Mouse (Mus musculus) urinary bladder, adult 18-20 months (tissue): ENCODE measurements around the gene Lrsam1.
A peak's percentile ranks its signal among the peaks of the same experiment; 100 is the strongest.
"Not testable (repeated sequence)": the region's sequence is repeated elsewhere in the genome, so short reads cannot be mapped to it uniquely, and the experiment has no call there.

ENCODE experiments used
- DNase-seq, 2 experiments: peaks; one replicate each; pipeline ENCODE4 v3.0.0; 2022; ENCODE audit warnings: low spot score in 2 of 2, mixed read lengths in 2 of 2

Lrsam1 gene

DNA sequence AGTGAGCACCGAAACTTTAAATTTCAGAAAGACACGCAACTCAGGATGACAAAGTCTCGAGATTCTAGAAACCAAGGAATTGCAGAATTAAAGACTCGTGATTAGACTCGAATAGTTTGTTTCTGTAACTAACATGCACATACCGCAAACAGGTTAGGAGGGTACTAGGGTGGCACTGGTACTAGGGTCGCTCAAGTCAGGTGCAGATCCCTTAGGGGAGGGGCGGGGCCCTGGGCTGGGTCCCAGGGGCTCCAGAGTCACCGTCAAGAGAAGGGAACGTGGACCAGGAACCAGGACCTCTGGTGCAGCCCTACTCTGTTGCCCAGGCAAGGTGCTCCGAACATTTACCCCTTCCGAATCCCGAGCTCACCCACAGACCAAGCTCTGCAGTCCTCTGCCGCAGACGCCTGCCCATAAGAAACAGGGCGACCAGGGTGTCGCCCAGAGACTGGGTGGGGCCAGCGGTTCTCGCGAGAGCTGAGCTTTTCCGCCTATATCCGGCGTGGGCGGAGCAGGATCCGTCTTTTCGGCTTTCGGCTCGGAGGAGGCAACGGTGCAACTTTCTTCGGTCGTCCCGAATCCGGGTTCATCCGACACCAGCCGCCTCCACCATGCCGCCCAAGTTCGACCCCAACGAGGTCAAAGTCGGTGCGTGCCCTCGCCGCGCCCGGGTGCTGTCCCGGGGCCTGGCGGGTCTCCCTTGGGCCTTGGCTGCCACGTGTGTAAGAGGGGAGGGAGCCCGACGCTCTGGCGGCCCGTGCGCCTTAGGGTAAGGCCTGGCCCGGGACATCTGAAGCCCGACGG, at the start of gene Lrsam1, which contains the start of gene Rpl12:
Gene Lrsam1 (minus strand): TSS at position 423 of the 804 bp plus-strand sequence.
Gene Rpl12 (plus strand): TSS at position 368 of the 804 bp plus-strand sequence.
- peak; percentile 92 to 98 for DNase-seq

DNA sequence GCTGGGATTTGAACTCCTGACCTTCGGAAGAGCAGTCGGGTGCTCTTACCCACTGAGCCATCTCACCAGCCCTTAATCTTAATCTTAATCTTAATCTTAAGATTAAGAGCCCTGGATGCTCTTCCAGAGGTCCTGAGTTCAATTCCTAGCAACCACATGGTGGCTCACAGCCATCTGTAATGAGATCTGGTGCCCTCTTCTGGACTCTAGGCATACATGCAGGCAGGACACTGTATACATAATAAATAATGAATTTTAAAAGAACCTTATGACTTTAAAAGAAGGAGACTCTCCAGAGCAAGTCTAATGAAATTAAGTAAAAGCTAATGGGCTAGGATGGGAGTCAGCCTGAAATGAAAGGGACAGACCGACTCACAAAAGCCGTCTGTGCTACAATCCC, 47.6 kb upstream of the Lrsam1 start:
- DNase-seq, result not testable (repeated sequence)

DNA sequence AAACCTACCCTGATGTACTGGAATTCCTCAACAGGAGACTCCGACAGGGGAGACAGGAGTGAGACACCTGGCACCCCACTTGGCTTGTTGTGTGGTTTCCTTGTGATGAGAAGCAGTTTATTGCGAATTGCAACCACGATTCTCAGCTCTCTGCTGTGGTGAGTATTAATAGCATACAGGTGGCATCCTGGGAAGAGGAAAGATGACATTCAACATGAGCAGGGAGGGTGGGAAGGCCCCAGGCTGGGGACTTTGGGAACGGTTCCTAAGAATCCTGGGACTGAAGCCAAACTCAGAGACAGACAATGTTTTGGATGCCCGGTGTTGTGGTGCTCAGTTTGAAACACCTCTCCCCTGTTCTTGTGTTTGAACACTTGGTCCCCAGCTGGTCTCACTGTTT, 43.6 kb upstream of the Lrsam1 start:
- no peak for DNase-seq

DNA sequence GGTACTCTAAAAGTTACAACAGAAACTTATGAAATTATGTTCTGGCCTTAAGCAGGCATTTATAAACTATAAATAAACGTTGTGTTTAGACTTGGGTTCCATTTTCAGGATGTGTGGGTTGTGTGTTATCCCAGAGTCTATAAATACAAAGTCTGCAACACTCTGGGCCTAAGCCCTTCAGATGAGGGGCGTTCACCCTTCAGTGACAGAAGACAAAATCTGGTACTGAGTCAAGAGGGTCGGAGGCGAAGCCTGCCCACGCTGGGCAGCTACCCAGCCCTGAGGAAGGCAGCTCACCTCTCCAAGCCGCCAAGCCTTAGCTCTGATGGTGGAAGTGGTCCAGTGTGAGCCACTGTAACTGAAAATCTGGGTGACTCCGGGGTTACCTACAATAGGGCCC, 40.7 kb upstream of the Lrsam1 start:
- no peak for DNase-seq

DNA sequence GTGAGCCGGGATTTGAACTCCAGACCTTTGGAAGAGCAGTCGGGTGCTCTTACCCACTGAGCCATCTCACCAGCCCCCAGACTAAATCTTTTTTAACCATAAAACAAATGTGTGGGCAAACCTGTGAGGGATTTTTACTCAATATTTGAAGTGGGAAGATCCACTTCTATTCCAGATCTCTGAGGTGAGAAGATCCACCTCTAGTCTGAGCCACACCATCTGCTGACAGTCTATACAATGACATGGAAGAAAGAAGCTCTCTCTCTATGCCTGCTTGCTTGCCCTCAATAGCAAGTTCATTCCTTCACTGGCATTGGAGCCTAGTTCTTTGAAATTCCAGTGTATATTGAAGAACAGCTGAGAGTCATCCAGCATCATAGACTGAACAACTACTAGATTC, 38.3 kb upstream of the Lrsam1 start:
- DNase-seq, result no peak

DNA sequence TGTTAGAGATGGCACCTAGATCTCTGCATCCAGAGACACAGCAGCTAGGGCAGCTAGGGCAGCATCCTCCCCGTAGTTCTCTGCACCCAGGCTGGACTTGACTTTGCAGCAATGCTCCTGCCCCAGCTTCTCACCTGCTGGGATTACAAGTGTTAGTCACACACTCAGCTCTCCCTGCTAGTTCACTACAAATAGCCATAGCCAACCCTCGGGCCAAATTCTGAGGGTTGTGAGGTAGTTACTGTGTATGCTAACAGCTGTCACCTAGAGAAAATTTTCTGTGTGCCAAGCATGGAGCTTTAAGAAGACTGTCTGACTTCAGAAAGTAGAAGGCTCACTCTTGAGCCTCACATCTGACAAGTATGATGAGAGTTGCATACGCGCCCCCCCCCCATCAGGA, 36.4 kb upstream of the Lrsam1 start:
- DNase-seq, result no peak

DNA sequence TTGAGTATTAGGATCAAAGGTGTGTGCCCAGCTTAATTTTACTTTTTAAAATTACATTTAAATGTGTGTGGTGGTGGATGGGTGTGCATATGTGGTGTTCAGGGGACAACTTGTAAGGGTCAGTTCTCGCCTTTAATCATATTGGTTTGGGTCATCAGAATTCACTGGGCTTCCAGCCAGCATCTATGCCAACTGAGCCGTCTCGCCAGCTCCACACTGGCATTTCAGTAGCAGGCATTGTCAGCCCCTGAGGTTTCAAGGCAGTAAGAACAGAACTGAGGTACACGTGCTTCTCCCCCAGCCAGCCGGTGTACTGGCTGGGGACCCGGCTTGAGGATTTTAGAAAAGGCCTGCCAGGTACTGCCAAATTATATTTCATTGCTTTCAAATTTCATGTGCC, 35.7 kb upstream of the Lrsam1 start:
- DNase-seq, result no peak

DNA sequence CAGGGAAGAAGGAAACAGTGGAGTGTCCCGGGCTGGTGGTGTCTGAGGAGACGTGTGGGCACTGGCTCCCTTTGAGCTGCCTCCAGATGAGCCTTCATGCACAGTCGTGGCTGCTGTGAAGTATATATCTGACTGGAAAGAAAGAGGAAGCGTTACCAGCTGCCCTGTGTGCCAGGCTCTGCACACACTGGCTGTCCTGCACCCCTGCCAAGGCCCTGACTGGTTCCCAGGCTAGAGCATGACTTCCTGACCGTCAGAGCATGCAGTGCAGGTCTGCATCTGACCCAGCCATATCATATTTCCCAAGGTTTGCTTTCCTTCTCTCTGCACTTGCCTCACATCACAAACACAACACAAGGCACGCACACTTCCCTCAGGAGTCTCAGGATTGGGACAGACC, 30.7 kb upstream of the Lrsam1 start:
- no peak for DNase-seq

DNA sequence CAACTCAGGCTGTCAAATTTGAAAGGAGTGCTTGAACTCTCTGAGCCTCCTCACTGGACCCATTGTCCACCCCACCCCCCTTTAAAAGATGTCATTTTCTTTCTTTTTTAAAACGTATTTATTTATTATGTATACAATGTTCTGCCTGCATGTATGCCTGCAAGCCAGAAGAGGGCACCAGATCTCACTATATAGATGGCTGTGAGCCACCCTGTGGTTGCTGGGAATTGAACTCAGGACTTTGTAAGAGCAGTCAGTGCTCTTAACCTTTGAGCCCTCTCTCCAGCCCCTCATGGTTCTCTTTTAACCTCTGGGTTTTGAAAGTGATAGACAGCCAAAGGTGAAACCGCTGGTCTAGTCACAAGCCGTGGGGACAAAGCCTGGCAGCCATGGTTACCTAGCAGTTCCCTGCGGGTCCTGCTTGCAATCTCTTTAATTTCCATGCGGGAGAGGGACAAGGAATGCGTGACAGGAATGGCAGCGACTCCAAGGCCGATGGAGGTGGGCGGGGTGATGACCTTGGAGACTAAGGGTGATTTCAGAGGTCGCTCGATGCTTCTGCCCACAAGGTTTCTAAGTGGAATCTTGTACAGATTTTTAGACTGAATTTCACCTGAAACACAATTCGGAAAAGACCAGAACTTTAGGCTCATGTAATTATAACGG, 28.9 kb upstream of the Lrsam1 start:
- no peak for DNase-seq

DNA sequence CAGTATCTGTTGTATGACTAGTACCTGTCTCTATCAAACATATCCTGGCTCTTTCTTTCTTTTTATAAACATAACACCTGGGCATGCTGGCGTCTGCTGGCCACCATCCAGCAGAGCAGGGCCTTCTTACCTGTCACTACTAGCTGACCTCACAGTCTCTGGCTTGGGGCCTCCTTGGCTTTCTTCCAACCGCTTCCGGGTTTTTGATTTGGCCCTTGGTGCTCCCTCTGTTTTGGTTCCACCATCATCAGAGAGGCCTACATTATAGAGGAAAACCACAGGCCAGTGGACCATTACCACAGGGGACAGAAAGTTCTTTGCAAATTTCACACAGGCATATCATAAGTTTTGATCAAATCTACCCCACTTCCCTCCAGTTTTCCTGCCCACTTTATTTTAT, 28.0 kb upstream of the Lrsam1 start:
- DNase-seq, result no peak

DNA sequence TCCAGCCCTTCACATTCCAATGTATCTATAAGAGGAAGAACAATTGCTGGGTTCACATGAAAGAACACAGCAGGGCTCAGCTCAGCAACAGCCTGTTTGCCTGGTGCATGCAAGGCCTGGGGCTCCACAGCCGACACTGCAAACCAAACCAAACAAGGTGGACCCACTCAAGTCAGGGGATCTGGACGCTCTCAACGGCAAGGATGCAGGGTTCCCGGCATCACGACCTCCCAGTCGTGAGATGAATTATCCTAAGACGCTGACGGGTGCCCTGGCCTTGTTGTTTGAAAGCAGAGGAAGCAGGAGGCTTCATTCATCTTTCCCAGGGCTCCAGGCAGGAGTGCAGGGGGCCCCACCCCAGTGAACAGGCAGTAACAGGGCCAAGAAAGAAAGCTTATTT, 24.4 kb upstream of the Lrsam1 start:
- no peak for DNase-seq

DNA sequence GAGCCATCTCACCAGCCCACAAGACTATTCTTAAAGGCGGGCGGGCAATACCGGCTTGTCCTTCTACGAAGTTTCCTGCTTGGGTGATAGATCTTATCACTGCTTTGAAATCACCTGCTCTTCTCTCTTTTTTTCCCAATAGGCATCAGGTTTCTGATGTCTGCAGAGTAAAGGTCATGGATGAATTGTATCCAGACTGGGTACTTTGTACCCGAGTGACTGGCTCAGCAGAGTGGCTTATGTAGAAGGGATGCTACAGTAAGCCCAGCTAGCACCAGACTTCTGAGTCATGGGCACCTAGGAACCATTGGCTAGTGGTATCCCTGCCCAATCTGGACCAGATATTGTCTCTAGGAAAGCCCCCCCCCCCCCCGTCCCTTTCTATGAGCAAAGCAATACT, 22.2 kb upstream of the Lrsam1 start:
- DNase-seq, result no peak

DNA sequence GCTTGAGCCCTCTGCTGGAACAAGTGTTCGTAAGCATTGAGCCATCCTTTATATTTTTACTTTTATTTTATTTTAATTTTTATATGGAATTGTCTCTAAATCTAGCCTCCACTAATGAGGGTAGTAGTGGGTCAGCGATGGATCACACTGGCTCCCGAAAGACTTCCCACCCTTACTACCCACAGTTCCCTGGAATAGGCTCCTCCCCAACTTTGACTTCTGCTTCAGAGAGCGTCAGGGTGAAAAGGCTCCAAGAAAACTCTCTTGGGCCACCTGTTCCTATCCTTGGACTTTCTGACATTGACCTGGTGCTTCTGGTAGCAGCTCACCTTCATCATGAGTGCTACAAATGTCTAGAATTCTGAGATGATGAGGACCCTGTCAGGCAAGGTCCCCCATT, 21.3 kb upstream of the Lrsam1 start:
- no peak for DNase-seq

DNA sequence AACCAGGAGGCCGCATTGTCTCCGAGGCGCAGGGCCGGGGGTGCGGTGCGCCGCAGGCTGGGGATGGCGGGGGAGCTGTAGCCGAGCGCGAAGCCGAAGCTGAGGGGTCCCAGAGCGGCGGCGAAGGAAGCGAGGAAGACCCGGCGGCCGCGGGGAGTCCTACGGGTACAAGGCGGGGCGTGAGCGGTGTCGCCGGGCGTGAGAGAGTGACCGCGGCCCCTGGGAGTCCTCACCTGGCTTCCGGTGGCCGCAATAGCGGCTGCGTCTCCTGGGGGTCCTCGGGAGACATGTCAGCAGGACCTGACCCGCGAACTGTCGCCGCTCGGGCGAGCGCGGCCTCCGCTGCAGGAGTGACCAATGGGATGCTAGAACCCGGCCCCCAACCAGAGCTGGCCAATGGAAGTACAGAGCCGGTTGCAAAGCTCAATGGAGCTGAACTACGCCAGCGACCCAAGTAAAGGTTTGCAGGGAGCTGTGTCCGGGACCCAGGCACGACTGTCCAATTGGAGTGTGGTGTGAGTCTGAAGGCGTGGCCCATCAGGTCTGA, 20.4 kb upstream of the Lrsam1 start, which contains the start of gene Slc2a8:
Gene Slc2a8 (minus strand): TSS at position 359 of the 547 bp plus-strand sequence.
- peak; percentile 70 to 87 for DNase-seq

DNA sequence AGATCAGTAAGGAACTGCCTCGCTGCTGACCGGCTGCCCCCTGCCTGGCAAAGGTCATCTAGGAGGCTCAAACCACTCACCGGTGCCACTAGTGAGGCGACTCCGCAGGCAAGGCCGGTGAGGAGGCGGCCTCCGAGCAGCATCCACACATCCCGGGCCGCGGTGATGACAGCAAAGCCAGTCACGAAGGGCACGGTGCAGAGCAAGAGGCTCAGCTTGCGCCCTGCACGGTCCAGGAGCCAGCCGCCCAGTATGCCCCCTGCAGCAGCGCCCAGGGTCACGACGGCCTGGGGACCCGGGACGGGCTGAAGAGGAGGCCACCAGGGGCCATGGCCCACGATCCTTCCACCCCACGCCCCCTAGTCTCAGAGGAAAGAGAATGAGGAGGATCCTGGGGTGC, 19.9 kb upstream of the Lrsam1 start:
- no peak for DNase-seq

DNA sequence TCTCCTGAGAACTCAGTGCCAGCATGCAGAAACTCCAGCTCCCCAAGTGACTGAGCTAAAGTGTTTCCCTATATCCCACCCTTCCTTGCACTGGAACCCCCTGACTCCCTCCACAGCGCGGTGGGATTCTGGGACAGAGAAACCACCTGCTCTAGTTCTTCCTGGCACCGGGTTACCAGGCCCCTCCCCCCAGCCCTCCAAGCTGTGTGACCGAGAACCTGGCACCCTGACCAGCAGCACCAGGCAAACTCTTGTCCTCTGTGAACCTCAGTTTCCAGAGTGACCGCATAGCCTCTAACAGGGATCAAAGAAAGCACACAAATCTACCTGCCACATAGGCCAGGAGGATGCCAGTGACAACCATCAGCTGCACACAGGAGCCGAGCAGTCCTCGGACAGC, 18.3 kb upstream of the Lrsam1 start:
- no peak for DNase-seq

DNA sequence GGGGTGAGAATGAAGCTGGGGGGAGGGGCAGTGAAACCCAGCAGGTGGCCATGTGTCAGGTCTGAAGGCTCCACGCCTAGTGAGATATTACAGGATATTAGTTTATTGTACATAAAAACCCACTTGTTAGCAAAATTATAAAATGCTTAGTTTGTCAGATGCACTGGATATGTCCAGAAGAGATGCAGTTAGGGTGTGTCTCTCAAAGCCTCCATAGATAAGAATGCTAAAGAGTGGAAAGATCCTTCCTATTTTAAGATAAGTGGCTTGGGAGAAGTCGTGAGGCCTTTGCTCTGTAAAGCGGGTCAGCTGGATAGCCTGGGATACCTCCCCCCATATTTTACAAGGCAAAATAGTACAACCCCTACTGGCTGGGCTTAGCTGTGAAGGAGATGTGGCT, 17.3 kb upstream of the Lrsam1 start:
- no peak for DNase-seq

DNA sequence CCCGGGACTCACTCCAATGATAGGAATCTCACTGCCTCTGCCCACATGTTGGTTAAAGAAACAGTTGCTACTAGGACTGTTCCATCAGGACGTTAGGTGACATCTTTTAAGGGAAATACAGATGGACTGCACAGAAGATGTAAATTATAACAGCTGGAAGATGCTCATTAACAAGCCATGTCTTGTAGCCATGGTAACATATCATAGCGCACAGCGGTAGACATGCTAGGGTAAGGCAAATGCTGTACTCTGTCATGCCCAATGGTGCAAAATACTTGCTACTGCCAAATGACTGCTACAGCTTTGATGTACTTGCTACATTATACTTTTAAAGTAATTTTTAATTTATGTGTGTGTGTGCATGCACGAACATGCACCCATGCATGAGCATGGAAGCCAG, 15.7 kb upstream of the Lrsam1 start:
- DNase-seq, result no peak

DNA sequence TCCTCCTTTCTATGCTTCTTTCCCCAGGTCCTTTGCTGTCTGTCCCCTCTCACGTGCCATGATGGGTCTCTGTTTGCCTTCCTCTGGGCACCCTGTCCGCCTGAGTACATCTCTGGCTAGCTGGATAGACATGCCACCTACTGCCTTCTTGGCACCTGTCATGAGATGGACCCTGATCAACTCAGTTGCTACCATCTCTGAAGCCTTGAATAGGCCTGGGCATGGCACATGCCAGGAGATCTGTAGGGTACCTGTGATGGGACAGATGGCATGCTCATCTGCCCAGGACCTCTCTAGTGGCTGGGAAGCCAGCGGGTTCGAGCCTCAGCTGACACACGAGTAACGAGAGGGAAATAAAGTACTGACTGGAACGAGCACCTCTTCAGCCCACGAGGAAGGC, 12.8 kb upstream of the Lrsam1 start:
- no peak for DNase-seq

DNA sequence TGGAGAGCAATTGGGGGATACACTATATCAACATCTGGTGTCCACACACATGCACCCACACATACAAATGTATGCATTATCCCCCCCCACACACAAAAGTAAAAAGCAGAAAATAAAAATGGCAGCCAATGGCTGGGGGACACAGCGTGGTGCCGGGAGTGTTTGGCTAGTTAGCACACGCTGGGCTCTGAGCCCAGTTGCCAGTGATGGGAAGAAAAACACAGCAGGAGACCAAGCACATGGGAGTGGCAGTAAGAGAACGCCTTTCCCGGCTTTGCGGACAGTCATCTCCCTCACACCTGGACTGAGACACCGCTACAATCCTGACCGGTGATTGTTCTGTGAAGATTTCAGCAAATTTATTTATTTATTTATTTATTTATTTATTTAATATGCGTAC, 9.8 kb upstream of the Lrsam1 start:
- DNase-seq, result no peak

DNA sequence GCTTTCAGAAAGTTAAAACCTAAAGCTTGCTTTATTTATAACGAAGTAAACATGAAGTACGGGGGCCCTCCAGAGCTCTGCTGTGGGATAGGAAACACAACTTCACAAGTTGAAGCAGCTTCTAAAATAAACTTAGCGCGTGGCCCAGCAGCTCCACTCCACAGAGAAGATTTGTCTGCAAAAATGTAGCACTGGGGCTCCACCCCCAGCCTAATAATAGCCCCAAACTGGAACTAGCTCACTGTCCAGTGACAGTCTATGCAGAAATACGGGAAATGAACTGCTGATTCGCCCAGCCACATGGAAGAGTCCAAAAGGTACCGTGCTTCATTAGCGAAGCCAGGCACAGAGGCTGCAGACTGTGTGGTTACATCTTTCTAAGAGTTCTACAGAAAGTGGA, 7.9 kb upstream of the Lrsam1 start:
- DNase-seq, result no peak

DNA sequence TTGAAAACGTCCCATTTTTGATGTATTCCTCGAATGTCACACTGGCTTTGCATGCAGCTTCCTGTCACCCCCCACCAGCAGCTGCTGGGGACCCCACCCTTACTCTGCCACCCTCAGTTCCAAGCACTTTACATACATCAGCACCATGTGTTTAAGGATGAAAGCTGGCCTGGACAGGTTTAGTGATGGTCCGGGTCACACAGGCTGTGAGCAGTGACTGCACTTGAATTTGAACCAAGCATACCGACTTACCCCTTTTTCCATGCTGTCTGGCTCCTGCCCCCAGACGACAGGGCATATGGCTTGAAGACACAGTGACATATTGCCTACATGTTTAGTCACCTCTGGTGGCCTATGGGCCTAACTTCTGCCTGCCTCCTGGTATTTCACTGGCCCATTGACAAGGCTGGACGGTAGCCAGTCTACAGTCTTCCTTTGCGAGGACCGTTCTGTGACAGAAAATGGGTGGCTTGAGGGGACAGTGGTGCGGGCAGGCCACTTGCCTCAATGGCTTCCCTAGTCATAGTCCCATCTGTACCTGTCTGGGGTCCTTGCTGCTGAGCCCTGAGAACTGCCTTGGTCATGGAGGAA, 6.7 kb upstream of the Lrsam1 start:
- DNase-seq, result no peak
